Mouse (Mus musculus): ENCODE measurements at regions not wholly inside any gene's neighbourhood (a gene's known extent, or its start where the extent isn't known, plus 50 kb on each side); places are given as distances from the start of the nearest gene placed in this dataset.

GRCm38 (mm10) chr3:50524006-50524405 is 80.6 kb upstream of the Slc7a11 start:
- DNase-seq = no peak

- DNase-seq = no peak
These were observed 63.8 kb upstream of the Slc7a11 start for GRCm38 (mm10) chr3:50507211-50507610.

Measured in adrenal gland, postnatal 25 days (tissue).